Mouse (Mus musculus): ENCODE results near the gene Mug2.
"Not testable (repeated sequence)": the region's sequence is repeated elsewhere in the genome, so short reads cannot be mapped to it uniquely, and the experiment has no call there.

Gene Mug2

DNA sequence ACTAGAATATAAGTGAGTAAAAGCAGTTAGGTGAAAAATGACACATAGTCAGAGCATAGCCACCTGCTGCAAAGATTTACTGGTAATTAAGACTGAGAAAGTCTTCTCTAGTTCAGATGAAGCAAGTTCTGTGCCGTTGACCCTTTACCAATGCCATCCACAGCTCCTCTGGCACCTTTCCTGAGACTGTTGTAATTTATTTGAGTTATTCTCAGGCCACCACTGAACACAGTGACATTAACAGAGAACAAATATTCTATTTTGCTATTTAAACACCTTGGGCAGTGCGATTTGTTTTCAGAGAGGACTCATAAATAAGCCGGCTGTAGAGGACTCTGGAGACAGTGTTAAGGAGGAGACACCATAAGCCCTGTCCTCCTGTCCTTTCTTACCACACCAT, at the start of gene Mug2:
Gene Mug2, plus strand, starts transcription at position 301 of the 400 bp plus-strand sequence.
- DNase-seq (ENCODE audit: low spot score in 2 of 2): not testable (repeated sequence)

DNA sequence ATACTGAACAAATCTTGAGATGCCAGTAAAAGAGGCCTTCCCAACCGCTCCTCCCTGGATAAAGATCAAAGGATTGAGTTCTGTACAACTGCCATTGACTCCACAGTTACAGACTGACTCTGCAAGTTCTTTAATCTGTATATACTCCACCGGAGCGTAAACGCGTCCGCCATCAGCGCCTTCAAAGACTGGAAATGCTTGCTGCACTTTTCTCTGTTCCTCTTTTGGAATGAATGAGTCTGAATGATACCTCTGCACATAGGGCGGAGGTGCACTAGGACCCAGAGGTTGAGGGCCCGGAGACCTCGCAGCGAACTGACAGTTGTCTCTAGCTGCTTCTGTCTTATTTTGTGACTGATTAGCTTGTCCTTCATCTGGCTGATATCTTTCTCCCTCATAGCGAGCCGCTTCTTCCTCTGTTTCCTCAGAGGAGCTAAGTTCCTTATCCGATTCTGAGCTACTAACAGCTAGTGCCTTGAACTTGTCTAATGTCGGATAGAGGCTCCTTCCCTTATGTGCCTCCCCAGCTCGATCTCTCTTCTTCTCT, 48.7 kb upstream of the Mug2 start:
- not testable (repeated sequence) for DNase-seq (ENCODE audit: low spot score in 2 of 2)

DNA sequence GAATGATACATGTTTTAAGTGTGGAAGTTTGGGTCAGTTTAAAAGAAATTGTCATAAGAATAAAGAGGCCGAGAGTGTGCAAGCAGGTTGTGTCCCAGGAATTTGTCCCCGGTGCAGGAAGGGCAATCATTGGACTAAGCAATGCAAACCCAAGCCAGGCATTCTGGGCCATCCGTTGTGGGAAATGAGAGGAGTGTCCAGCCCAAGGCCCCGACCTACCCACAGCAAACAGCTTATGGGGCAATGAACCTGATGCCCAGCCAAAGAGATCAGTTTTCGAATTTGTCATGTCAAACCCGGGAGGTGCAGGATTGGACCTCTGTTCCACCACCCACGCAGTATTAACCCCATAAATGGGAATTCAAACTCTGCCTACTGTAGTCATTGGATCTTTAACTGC, 30.9 kb upstream of the Mug2 start:
- DNase-seq (ENCODE audit: low spot score in 2 of 2): no peak

DNA sequence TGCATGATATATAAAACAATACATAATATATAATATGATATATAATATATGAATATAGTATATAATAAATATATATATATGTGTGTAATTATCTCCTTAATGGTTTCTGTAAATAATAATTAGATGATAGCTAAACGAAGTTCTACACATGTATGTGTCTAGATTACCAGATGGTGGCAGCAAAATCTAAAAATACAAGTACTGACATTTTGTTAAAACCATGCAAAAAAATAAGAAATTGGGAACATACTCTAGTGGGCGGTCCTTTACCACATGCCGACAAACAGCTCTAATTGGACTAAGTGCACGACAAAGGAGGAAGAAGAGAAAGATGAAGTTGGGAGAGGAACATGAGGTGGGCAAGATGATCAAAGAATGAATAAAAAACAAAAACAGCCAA, 94.3 kb downstream of the Mug2 start:
- DNase-seq (ENCODE audit: low spot score in 2 of 2): no peak

DNA sequence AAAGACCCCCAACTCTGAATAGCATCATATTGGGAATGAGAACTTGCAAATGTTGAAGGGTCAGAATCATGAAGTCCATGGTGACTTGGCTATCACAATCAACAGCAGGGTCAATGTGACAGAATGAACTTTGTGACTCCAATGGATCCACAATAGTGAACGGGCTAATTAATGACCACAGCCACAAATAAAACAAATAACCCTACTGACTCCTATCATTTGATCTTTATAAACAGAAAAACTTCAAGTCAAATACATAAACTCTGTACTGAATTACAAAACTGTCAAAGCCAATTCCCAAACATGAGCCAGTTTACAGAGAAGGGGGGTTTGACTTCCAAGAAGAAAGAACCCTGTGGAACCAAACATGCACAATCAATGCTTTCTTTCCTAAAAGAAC, 95.1 kb downstream of the Mug2 start:
- DNase-seq (ENCODE audit: low spot score in 2 of 2): no peak

DNA sequence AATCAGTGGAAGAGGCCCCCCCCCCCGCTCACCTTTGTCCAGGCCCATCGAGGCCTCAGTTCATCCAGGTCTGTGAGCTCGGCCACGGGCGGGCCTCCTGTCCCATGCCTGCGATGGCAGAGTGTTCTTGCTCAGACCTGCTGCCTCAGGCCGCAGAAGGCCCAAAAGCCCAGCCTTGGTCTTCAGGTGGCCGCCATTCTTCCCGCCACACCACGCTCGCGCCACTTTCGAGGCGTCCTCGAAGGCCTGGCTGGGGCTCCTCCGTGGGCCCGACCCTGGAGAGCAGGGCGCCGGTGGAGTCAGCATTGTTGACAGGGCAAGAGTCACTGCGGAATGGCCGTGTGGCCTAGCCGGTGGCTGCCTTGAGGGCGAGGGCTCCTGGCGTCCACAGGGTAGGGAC, 110.4 kb downstream of the Mug2 start:
- DNase-seq (ENCODE audit: low spot score in 2 of 2): no peak

DNA sequence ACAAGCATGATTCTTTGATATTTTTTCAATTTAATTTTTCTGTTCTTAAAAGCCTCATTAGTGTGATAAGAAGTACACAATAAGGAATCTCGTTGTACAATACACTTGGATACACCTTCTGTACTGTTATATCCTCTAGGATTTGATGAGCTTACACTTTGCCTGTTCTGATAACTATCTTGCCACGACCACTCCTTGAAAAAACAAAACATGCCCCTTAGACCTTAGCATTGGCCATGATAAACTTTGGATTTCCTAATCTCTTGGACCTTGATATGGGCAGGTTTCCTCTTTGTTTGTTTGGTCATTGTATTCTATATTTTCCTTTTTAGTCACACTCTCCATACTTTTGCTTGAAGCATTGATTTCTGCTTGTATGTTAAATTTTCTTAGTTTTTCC, 123.0 kb downstream of the Mug2 start:
- DNase-seq (ENCODE audit: low spot score in 2 of 2): no peak

Measured in frontal cortex, postnatal 10 days (tissue).